Mouse (Mus musculus) intestine, embryonic 16.5 days (tissue): Measurements from ENCODE around the gene Bcl10. TPM values are rescaled to one million over a fixed set of nuclear protein-coding genes. Genes with fewer than 3 reads are reported as not detected.
A peak's percentile ranks its signal among the peaks of the same experiment; 100 is the strongest.
"Not testable (repeated sequence)": the region's sequence is repeated elsewhere in the genome, so short reads cannot be mapped to it uniquely, and the experiment has no call there.

Experiments
- ATAC-seq: fragments of 200-750 bp; cut with Nextera tagmentation; 2 replicates; pipeline ENCODE4 v1.8.0; 2017; ENCODE audit warnings: moderate TSS enrichment, moderate library complexity
- H3K27ac ChIP-seq: fragments of 300-500 bp; sonication (generic); 2 replicates; pipeline ENCODE4 v1.5.1; 2014; ENCODE audit warnings: mild to moderate bottlenecking, low read length
- H3K27me3 ChIP-seq: fragments of 300-500 bp; sonication (generic); replicated peaks from 2 replicates; pipeline ENCODE4 v1.6.1; 2014; ENCODE audit warnings: low read length, control low read depth, mixed read lengths; ENCODE audit not compliant: control insufficient read depth, insufficient read depth
- H3K36me3 ChIP-seq: fragments of 300-500 bp; sonication (generic); 2 replicates; pipeline ENCODE4 v1.6.1; 2014; ENCODE audit warnings: low read length, control low read depth; ENCODE audit not compliant: control insufficient read depth, insufficient read depth
- H3K4me1 ChIP-seq: fragments of 300-500 bp; sonication (generic); 2 replicates; pipeline ENCODE4 v1.6.1; 2014; ENCODE audit warnings: low read length, control low read depth, mixed read lengths; ENCODE audit not compliant: control insufficient read depth, insufficient read depth
- H3K4me2 ChIP-seq: fragments of 300-500 bp; sonication (generic); 2 replicates; pipeline ENCODE4 v1.6.1; 2014; ENCODE audit warnings: low read depth, low read length, control low read depth
- H3K4me3 ChIP-seq: fragments of 300-500 bp; sonication (generic); 2 replicates; pipeline ENCODE4 v1.5.1; 2014; ENCODE audit warnings: mild to moderate bottlenecking, low read length
- H3K9ac ChIP-seq: fragments of 300-500 bp; sonication (generic); 2 replicates; pipeline ENCODE4 v1.6.1; 2014; ENCODE audit warnings: low read depth, low read length
- H3K9me3 ChIP-seq: fragments of 300-500 bp; sonication (generic); 2 replicates; pipeline ENCODE4 v1.6.1; 2016; ENCODE audit warnings: low read length, control low read depth; ENCODE audit not compliant: control insufficient read depth
- WGBS: fragments of 180-500 bp; shearing (Covaris S2); extraction: QIAGEN DNeasy Blood & Tissue Kit; methylation state at CpG from one replicate; pipeline ENCODE4 v1.1.7; 2014; 5-methylcytosine and 5-hydroxymethylcytosine counted together
- polyA plus RNA-seq: library from polyadenylated mRNA; unstranded; fragments of >200 nt; fragmentation: Nextera tagmentation; extraction: Ambion mirVana; gene quantifications from 2 replicates; pipeline ENCODE4 v1.2.1, GENCODE M21; 2015

Bcl10 gene
- polyA plus RNA-seq, 1 experiment from 2014 or later = 51.7 TPM

GRCm38 (mm10) chr3:145906582-145906981 is 16.0 kb upstream of the Bcl10 start:
- WGBS = 85% methylated on average over 9 of the region's 9 CpGs
- Histone ChIP-seq H3K27ac (no peak overlapping the region), H3K27me3 (no peaks in the 10 kb centered on the region), H3K4me2 (no peak overlapping the region), H3K4me3 (no peak overlapping the region), H3K4me1 (no peaks in the 10 kb centered on the region), H3K9ac (no peak overlapping the region), H3K9me3 (no peaks in the 10 kb centered on the region), H3K36me3 (no peaks in the 10 kb centered on the region)
- no peak for ATAC-seq

DNA sequence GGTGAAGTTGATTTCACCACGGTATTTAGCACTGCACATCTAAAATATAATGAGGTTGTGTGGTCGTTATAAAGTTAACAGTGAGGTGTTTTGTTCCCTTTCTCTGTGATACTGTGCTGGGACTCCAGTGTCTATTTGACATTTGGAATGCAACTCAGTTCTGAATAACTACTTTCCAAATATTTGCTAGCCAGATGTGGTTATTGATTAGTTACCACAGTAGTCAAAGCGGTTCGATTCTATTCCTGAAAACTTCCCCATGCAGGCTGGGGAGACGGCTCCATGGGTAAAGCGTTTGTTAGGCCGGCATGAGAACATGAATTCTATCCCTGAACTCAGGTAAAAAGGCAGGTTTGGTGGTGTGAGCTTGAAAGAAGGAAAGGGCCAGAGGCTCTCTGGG is 10.1 kb upstream of the Bcl10 start:
- 82% methylated on average over 7 of the region's 7 CpGs for WGBS

GRCm38 (mm10) chr3:145913263-145913662 is 9.3 kb upstream of the Bcl10 start:
- Histone ChIP-seq H3K9me3 (no peaks in the 10 kb centered on the region), H3K9ac (no peak overlapping the region), H3K4me1 (no peaks in the 10 kb centered on the region), H3K4me3 (no peak overlapping the region), H3K27ac (no peak overlapping the region), H3K36me3 (no peaks in the 10 kb centered on the region), H3K27me3 (no peaks in the 10 kb centered on the region), H3K4me2 (no peak overlapping the region)
- WGBS = 75% methylated on average over 6 of the region's 6 CpGs
- ATAC-seq = no peak

More for the DNA sequence above, 10.1 kb upstream of the Bcl10 start:
- no peaks in the 10 kb centered on the region for H3K9me3 ChIP-seq
- H3K4me2 ChIP-seq = no peak overlapping the region
- no peaks in the 10 kb centered on the region for H3K4me1 ChIP-seq
- no peak overlapping the region for H3K27ac ChIP-seq
- H3K4me3 ChIP-seq = no peak overlapping the region
- no peak overlapping the region for H3K9ac ChIP-seq
- no peaks in the 10 kb centered on the region for H3K36me3 ChIP-seq
- no peak for ATAC-seq
- H3K27me3 ChIP-seq = no peaks in the 10 kb centered on the region

DNA sequence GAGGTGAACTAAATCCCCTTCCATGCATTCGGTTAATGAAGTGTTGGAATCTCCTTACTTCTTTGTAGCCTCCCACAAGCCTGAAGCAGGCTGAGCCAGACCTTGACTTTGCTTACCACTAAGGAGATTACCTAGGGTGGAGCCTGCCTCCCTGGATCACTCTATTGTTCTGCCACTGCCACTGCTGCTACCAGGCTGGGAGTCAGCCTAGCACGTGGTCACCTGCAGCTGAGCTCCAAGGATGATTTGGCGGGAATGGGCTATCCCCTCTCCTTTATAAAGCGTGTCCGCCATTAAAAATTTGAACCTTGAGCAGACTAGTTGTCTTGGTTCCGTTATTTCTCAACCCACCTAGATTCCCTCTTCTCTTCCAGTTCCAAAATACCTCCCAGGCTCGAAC is 8.7 kb upstream of the Bcl10 start:
- not testable (repeated sequence) for H3K4me1 ChIP-seq, H3K27me3 ChIP-seq, H3K36me3 ChIP-seq, H3K4me2 ChIP-seq, ATAC-seq, H3K27ac ChIP-seq, H3K9me3 ChIP-seq, H3K9ac ChIP-seq, H3K4me3 ChIP-seq
- 78% methylated on average over 7 of the region's 7 CpGs for WGBS

- Histone ChIP-seq H3K36me3 (no peaks in the 10 kb centered on the region), H3K4me1 (no peaks in the 10 kb centered on the region), H3K9ac (no peak overlapping the region), H3K9me3 (no peaks in the 10 kb centered on the region; the same call in 1 of the 2 replicates), H3K4me2 (no peak overlapping the region), H3K4me3 (no peak overlapping the region), H3K27ac (no peak overlapping the region), H3K27me3 (no peaks in the 10 kb centered on the region)
- 85% methylated on average over 5 of the region's 5 CpGs for WGBS
- ATAC-seq = no peak
These were observed 6.2 kb upstream of the Bcl10 start for GRCm38 (mm10) chr3:145916374-145916773.

DNA sequence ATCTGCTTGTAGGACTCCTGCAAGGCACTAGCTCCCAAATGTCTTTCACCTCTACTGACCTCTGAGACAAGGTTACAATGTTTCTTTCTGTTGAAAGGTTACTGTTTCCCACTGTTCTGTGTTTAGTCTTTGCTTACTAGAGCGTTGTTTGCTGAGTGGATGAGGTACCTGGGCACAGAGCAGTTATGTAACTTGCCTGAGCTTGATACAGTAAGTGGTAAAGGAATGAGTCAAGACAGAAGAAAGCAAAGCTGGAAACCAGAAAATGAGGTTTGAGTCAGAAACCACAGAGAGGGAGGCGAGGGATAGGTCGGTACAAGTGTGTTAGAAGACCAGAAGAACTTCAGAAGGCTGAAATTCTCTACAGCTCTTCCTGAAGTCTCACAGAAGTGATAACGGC is 5.8 kb upstream of the Bcl10 start:
- Histone ChIP-seq H3K27me3 (no peaks in the 10 kb centered on the region), H3K4me2 (no peak overlapping the region), H3K27ac (no peak overlapping the region), H3K4me3 (no peak overlapping the region), H3K9me3 (no peaks in the 10 kb centered on the region; the same call in 1 of the 2 replicates), H3K36me3 (no peaks in the 10 kb centered on the region), H3K4me1 (no peaks in the 10 kb centered on the region), H3K9ac (no peak overlapping the region)
- 87% methylated on average over 4 of the region's 4 CpGs for WGBS
- ATAC-seq = no peak

DNA sequence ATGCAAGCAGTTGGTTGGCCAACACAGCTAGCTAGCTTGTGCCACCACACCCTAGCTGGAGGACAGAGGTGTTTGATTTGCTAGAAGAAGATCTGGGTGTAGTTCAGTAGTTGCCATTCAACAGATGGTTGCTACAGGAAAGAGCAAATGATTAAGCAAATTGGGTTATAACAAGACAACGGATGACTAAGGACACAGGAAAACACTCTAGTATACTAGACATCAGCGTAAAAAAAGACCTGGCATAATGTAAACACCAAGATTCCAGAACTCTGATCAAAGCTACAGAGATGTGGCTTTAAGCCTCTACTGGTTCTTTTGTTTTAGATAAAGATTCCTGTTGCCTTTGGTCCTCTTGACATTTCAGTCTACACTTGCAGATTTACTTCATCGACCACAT is 367 bp downstream of the Bcl10 start:
- H3K4me1 ChIP-seq = peaks cover 14% of the 10 kb centered on the region
- 40% methylated on average over 3 of the region's 3 CpGs for WGBS
- no peaks in the 10 kb centered on the region; the same call in 1 of the 2 replicates for H3K9me3 ChIP-seq
- 0 out of 2 replicates have a peak, but pooled peaks cover 4% of the 10 kb centered on the region for H3K36me3 ChIP-seq
- H3K27ac ChIP-seq = no peak overlapping the region
- H3K4me3 ChIP-seq = no peak overlapping the region
- no peak for ATAC-seq
- no peaks in the 10 kb centered on the region for H3K27me3 ChIP-seq
- no peak overlapping the region for H3K4me2 ChIP-seq
- no peak overlapping the region for H3K9ac ChIP-seq

DNA sequence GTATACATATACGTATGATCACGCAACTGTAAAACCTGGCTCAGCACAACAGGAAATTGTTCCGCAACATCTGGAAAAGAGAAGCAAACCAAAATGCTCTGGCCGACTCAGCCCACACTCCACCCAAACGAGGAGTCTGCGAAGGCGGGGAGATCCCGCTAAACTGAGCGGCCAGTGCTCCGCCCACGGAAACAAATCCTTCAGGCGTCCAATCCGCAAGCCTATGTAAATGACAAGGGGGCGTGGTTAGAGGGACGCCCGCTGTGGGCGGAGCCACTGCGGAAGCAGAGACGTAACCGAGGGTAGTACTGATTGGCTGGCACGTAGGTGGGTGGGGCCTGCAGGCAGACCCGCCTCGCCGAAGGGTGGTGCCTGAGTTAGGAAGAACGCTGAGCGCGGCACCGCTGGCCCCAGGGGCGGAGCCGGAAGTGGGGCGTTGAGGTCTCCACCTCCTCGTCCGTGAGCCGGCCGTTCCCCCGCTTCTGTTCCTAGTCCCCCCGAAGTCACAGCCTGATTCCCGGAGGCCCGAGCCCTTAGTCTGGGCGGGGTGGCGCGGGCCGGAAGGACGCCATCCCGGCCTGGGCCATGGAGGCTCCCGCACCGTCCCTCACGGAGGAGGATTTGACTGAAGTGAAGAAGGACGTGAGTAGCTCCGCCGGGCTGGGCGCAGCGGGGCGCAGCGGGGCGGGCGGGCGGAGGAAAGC is 1.4 kb downstream of the Bcl10 start:
- Histone ChIP-seq H3K4me3 (peak overlapping the region; percentile 70), H3K27ac (peak overlapping the region; percentile 97), H3K9ac (peak overlapping the region; percentile 92), H3K4me2 (peak overlapping the region; percentile 67), H3K36me3 (0 out of 2 replicates have a peak, but pooled peaks cover 4% of the 10 kb centered on the region), H3K27me3 (no peaks in the 10 kb centered on the region), H3K9me3 (no peaks in the 10 kb centered on the region), H3K4me1 (peaks cover 14% of the 10 kb centered on the region)
- WGBS = under 1% methylated on average over 58 of the region's 58 CpGs
- ATAC-seq = peak; percentile 99

GRCm38 (mm10) chr3:145924649-145925337 is 2.2 kb downstream of the Bcl10 start:
- Histone ChIP-seq H3K27me3 (no peaks in the 10 kb centered on the region), H3K4me1 (peaks cover 14% of the 10 kb centered on the region), H3K27ac (peak overlapping the region; percentile 97), H3K36me3 (0 out of 2 replicates have a peak, but pooled peaks cover 4% of the 10 kb centered on the region), H3K4me3 (peak overlapping the region; percentile 70), H3K9me3 (no peaks in the 10 kb centered on the region), H3K9ac (peak overlapping the region; percentile 92), H3K4me2 (peak overlapping the region; percentile 67)
- WGBS = 3% methylated on average over 39 of the region's 39 CpGs
- peak; percentile 15 for ATAC-seq
